Mouse (Mus musculus) embryonic facial prominence, embryonic 10.5 days (tissue): ENCODE measurements around the gene Rhox6. TPM values are rescaled to one million over a fixed set of nuclear protein-coding genes. Genes with fewer than 3 reads are reported as not detected.
"Not testable (repeated sequence)": the region's sequence is repeated elsewhere in the genome, so short reads cannot be mapped to it uniquely, and the experiment has no call there.

Experiments used
- DNase-seq: peaks from one replicate; pipeline ENCODE4 v3.0.0-alpha.2; 2017; ENCODE audit warnings: low spot score
- H3K27ac ChIP-seq: fragments of 300-500 bp; sonication (generic); replicated peaks from 2 replicates; pipeline ENCODE4 v1.5.1; 2016; ENCODE audit warnings: mild to moderate bottlenecking
- H3K27me3 ChIP-seq: fragments of 300-500 bp; sonication (generic); replicated peaks from 2 replicates; pipeline ENCODE4 v1.6.1; 2016; ENCODE audit warnings: low read depth, mild to moderate bottlenecking; ENCODE audit not compliant: poor library complexity, severe bottlenecking
- H3K36me3 ChIP-seq: fragments of 300-500 bp; sonication (generic); replicated peaks from 2 replicates; pipeline ENCODE4 v1.6.1; 2016; ENCODE audit warnings: mild to moderate bottlenecking, moderate library complexity
- H3K4me1 ChIP-seq: fragments of 300-500 bp; sonication (generic); 2 replicates; pipeline ENCODE4 v1.6.1; 2016
- H3K4me3 ChIP-seq: fragments of 300-500 bp; sonication (generic); 2 replicates; pipeline ENCODE4 v1.5.1; 2016; ENCODE audit warnings: mild to moderate bottlenecking, moderate library complexity
- H3K9me3 ChIP-seq: fragments of 300-500 bp; sonication (generic); 2 replicates; pipeline ENCODE4 v1.6.1; 2016; ENCODE audit warnings: mild to moderate bottlenecking
- WGBS: fragments of 180-500 bp; shearing (Covaris S2); methylation state at CpG from one replicate; pipeline ENCODE4 v1.1.7; 2016; 5-methylcytosine and 5-hydroxymethylcytosine counted together
- polyA plus RNA-seq: library from polyadenylated mRNA; unstranded; fragments of >200 nt; fragmentation: Nextera tagmentation; extraction: Ambion mirVana; gene quantifications from 2 replicates; pipeline ENCODE4 v1.2.1, GENCODE M21; 2016

Gene Rhox6
- polyA plus RNA-seq, result not detected in 2 replicates

GRCm38 (mm10) chrX:37826610-37827009, at the start of gene Rhox6:
Gene Rhox6 (plus strand): TSS chrX:37826910.
- not testable (repeated sequence) for DNase-seq, H3K36me3 ChIP-seq, H3K4me1 ChIP-seq, H3K4me3 ChIP-seq, H3K9me3 ChIP-seq, H3K27me3 ChIP-seq, H3K27ac ChIP-seq
- WGBS, result 89% methylated on average over 4 of the region's 12 CpGs

- no peaks in the 10 kb centered on the region for H3K36me3 ChIP-seq
- no peaks in the 10 kb centered on the region for H3K4me1 ChIP-seq
- no peaks in the 10 kb centered on the region for H3K9me3 ChIP-seq
- no peak overlapping the region for H3K4me3 ChIP-seq
- no peak for DNase-seq
- 78% methylated on average over 15 of the region's 15 CpGs for WGBS
- no peaks in the 10 kb centered on the region for H3K27me3 ChIP-seq
- H3K27ac ChIP-seq, result no peak overlapping the region
Observed at GRCm38 (mm10) chrX:37807286-37808080, 19.2 kb upstream of the Rhox6 start.

GRCm38 (mm10) chrX:37809396-37809795, 17.3 kb upstream of the Rhox6 start:
- Histone ChIP-seq H3K36me3 (no peaks in the 10 kb centered on the region), H3K27ac (no peak overlapping the region), H3K4me3 (no peak overlapping the region), H3K27me3 (no peaks in the 10 kb centered on the region), H3K9me3 (no peaks in the 10 kb centered on the region), H3K4me1 (no peaks in the 10 kb centered on the region)
- no peak for DNase-seq
- WGBS, result 89% methylated on average over 2 of the region's 2 CpGs

GRCm38 (mm10) chrX:37811179-37811578, 15.5 kb upstream of the Rhox6 start:
- Histone ChIP-seq H3K27ac (no peak overlapping the region), H3K4me1 (no peaks in the 10 kb centered on the region), H3K9me3 (no peaks in the 10 kb centered on the region), H3K27me3 (no peaks in the 10 kb centered on the region), H3K4me3 (no peak overlapping the region), H3K36me3 (no peaks in the 10 kb centered on the region)
- WGBS, result 24% methylated on average over 5 of the region's 5 CpGs
- peak; percentile 38 for DNase-seq

- Histone ChIP-seq H3K27ac (no peak overlapping the region), H3K4me3 (no peak overlapping the region), H3K9me3 (no peaks in the 10 kb centered on the region), H3K36me3 (no peaks in the 10 kb centered on the region), H3K4me1 (no peaks in the 10 kb centered on the region), H3K27me3 (no peaks in the 10 kb centered on the region)
- no peak for DNase-seq
- WGBS, result 75% methylated on average over 10 of the region's 10 CpGs
Observed at GRCm38 (mm10) chrX:37815665-37816064, 11.0 kb upstream of the Rhox6 start.

- H3K27ac ChIP-seq, H3K9me3 ChIP-seq, H3K36me3 ChIP-seq, H3K4me1 ChIP-seq, DNase-seq, H3K4me3 ChIP-seq, H3K27me3 ChIP-seq: not testable (repeated sequence)
- WGBS, result 81% methylated on average over 8 of the region's 8 CpGs
Observed at GRCm38 (mm10) chrX:37831386-37831785, 4.7 kb downstream of the Rhox6 start, which contains the start of gene Rhox7a. Gene Rhox7a (plus strand): TSS chrX:37831686.

- Histone ChIP-seq H3K27me3 (no peaks in the 10 kb centered on the region), H3K4me1 (no peaks in the 10 kb centered on the region), H3K36me3 (no peaks in the 10 kb centered on the region), H3K4me3 (no peak overlapping the region), H3K9me3 (no peaks in the 10 kb centered on the region), H3K27ac (no peak overlapping the region)
- no peak for DNase-seq
- 96% methylated on average over 2 of the region's 2 CpGs for WGBS
Observed at GRCm38 (mm10) chrX:37871641-37872040, 44.9 kb downstream of the Rhox6 start.

- Histone ChIP-seq H3K9me3 (no peaks in the 10 kb centered on the region), H3K27ac (no peak within 1 kb of the TSS), H3K27me3 (no peaks in the 10 kb centered on the region), H3K4me1 (no peaks in the 10 kb centered on the region), H3K4me3 (no peak within 1 kb of the TSS), H3K36me3 (no peaks in the 10 kb centered on the region)
- no peak for DNase-seq
- WGBS, result 77% methylated on average over 4 of the region's 4 CpGs
Observed at GRCm38 (mm10) chrX:37878844-37879243, 52.1 kb downstream of the Rhox6 start, which contains the start of gene Rhox8. Gene Rhox8 (minus strand): TSS chrX:37878944.

Other genes starting within 250 kb of the Rhox6 start
- not detected in 2 replicates for gene Rhox3f, start 245.9 kb upstream of the Rhox6 start, polyA plus RNA-seq
- not detected in 2 replicates for gene Rhox4f, start 219.2 kb upstream of the Rhox6 start, polyA plus RNA-seq
- not detected in 2 replicates for gene Rhox3g, start 198.3 kb upstream of the Rhox6 start, polyA plus RNA-seq
- not detected in 2 replicates for gene Rhox2g, start 183.4 kb upstream of the Rhox6 start, polyA plus RNA-seq
- not detected in 2 replicates for gene Rhox4g, start 175.6 kb upstream of the Rhox6 start, polyA plus RNA-seq
- gene Rhox3h, start 158.1 kb upstream of the Rhox6 start, polyA plus RNA-seq, result not detected in 2 replicates
- not detected in 2 replicates for gene Rhox2h, start 153.6 kb upstream of the Rhox6 start, polyA plus RNA-seq
- 1.8 and 1.9 TPM in 2 replicates for gene Rhox5, start 22.1 kb upstream of the Rhox6 start, polyA plus RNA-seq
- not detected in 2 replicates for gene Rhox7a, start 4.8 kb downstream of the Rhox6 start, polyA plus RNA-seq
- not detected in 2 replicates for gene Rhox8, start 52.0 kb downstream of the Rhox6 start, polyA plus RNA-seq
- not detected in 2 replicates for gene Rhox7b, start 70.3 kb downstream of the Rhox6 start, polyA plus RNA-seq
- gene Rhox9, start 74.9 kb downstream of the Rhox6 start, polyA plus RNA-seq, result not detected in 2 replicates
- gene Btg1-ps1, start 191.9 kb downstream of the Rhox6 start, polyA plus RNA-seq, result not detected in 2 replicates
- not detected in 2 replicates for gene Btg1-ps2, start 216.2 kb downstream of the Rhox6 start, polyA plus RNA-seq
- gene Rhox10, start 239.6 kb downstream of the Rhox6 start, polyA plus RNA-seq, result not detected in 2 replicates